Mouse (Mus musculus) embryonic facial prominence, embryonic 15.5 days (tissue): ENCODE data around the gene Myo5a. TPM values are rescaled to one million over a fixed set of nuclear protein-coding genes. Genes with fewer than 3 reads are reported as not detected.

ENCODE experiments used
- ATAC-seq: fragments of 200-750 bp; cut with Nextera tagmentation; 2 replicates; pipeline ENCODE4 v1.8.0; 2017; ENCODE audit warnings: low read depth, moderate TSS enrichment; ENCODE audit not compliant: insufficient number of reproducible peaks, low FRiP score, low TSS enrichment
- H3K27ac ChIP-seq: fragments of 300-500 bp; sonication (generic); replicated peaks from 2 replicates; pipeline ENCODE4 v1.5.1; 2015; ENCODE audit warnings: mild to moderate bottlenecking, inconsistent platforms
- H3K27me3 ChIP-seq: fragments of 300-500 bp; sonication (generic); 2 replicates; pipeline ENCODE4 v1.6.1; 2015; ENCODE audit warnings: inconsistent platforms
- H3K36me3 ChIP-seq: fragments of 300-500 bp; sonication (generic); 2 replicates; pipeline ENCODE4 v1.6.1; 2015; ENCODE audit warnings: mild to moderate bottlenecking, inconsistent platforms
- H3K4me1 ChIP-seq: fragments of 300-500 bp; sonication (generic); 2 replicates; pipeline ENCODE4 v1.6.1; 2015; ENCODE audit warnings: inconsistent platforms
- H3K4me2 ChIP-seq: fragments of 300-500 bp; sonication (generic); replicated peaks from 2 replicates; pipeline ENCODE4 v1.6.1; 2015; ENCODE audit warnings: mild to moderate bottlenecking, inconsistent platforms
- H3K4me3 ChIP-seq: fragments of 300-500 bp; sonication (generic); replicated peaks from 2 replicates; pipeline ENCODE4 v1.5.1; 2015; ENCODE audit warnings: mild to moderate bottlenecking, inconsistent platforms
- H3K9ac ChIP-seq: fragments of 300-500 bp; sonication (generic); 2 replicates; pipeline ENCODE4 v1.6.1; 2015; ENCODE audit warnings: inconsistent platforms
- H3K9me3 ChIP-seq: fragments of 300-500 bp; sonication (generic); replicated peaks from 2 replicates; pipeline ENCODE4 v1.6.1; 2016; ENCODE audit warnings: inconsistent platforms
- WGBS: fragments of 180-500 bp; shearing (Covaris S2); methylation state at CpG from one replicate; pipeline ENCODE4 v1.1.7; 2015; 5-methylcytosine and 5-hydroxymethylcytosine counted together
- polyA plus RNA-seq: library from polyadenylated mRNA; unstranded; fragments of >200 nt; fragmentation: Nextera tagmentation; extraction: Ambion mirVana; gene quantifications from 2 replicates; pipeline ENCODE4 v1.2.1, GENCODE M21; 2015

The Myo5a gene
- polyA plus RNA-seq, 1 experiment from 2014 or later: 19.6 TPM

- Histone ChIP-seq H3K4me1 (no peaks in the 10 kb centered on the region), H3K9ac (no peak overlapping the region), H3K27ac (no peak overlapping the region), H3K4me2 (no peak overlapping the region), H3K27me3 (no peaks in the 10 kb centered on the region), H3K36me3 (peaks cover 7% of the 10 kb centered on the region; the same call in 1 of the 2 replicates), H3K4me3 (no peak overlapping the region), H3K9me3 (no peaks in the 10 kb centered on the region)
- 54% methylated on average over 6 of the region's 6 CpGs for WGBS
- ATAC-seq: no peak
These were observed 53.4 kb downstream of the Myo5a start for GRCm38 (mm10) chr9:75124201-75124721.

- Histone ChIP-seq H3K9me3 (no peaks in the 10 kb centered on the region), H3K27me3 (no peaks in the 10 kb centered on the region), H3K27ac (no peak overlapping the region), H3K4me3 (no peak overlapping the region), H3K4me2 (no peak overlapping the region), H3K36me3 (peaks cover 9% of the 10 kb centered on the region; the same call in 1 of the 2 replicates), H3K9ac (no peak overlapping the region), H3K4me1 (no peaks in the 10 kb centered on the region)
- ATAC-seq: no peak
- 84% methylated on average over 2 of the region's 2 CpGs for WGBS
These were observed 59.7 kb downstream of the Myo5a start for GRCm38 (mm10) chr9:75130553-75130952.

- ATAC-seq: no peak
- H3K27me3 ChIP-seq: no peaks in the 10 kb centered on the region
- peaks cover 24% of the 10 kb centered on the region for H3K36me3 ChIP-seq
- WGBS: 77% methylated on average over 5 of the region's 5 CpGs
- no peaks in the 10 kb centered on the region for H3K9me3 ChIP-seq
- H3K9ac ChIP-seq: no peak overlapping the region
- H3K4me3 ChIP-seq: no peak overlapping the region
- no peak overlapping the region for H3K27ac ChIP-seq
- no peak overlapping the region for H3K4me2 ChIP-seq
- H3K4me1 ChIP-seq: no peaks in the 10 kb centered on the region
These were observed 76.1 kb downstream of the Myo5a start for GRCm38 (mm10) chr9:75146911-75147310.

GRCm38 (mm10) chr9:75160525-75160924 lies 89.7 kb downstream of the Myo5a start:
- Histone ChIP-seq H3K9ac (no peak overlapping the region), H3K9me3 (no peaks in the 10 kb centered on the region), H3K27me3 (no peaks in the 10 kb centered on the region), H3K36me3 (peaks cover 20% of the 10 kb centered on the region), H3K4me2 (no peak overlapping the region), H3K4me1 (no peaks in the 10 kb centered on the region), H3K4me3 (no peak overlapping the region), H3K27ac (no peak overlapping the region)
- WGBS: 74% methylated on average over 6 of the region's 6 CpGs
- no peak for ATAC-seq

- Histone ChIP-seq H3K4me2 (no peak overlapping the region), H3K4me1 (no peaks in the 10 kb centered on the region), H3K9ac (no peak overlapping the region), H3K27ac (no peak overlapping the region), H3K9me3 (no peaks in the 10 kb centered on the region), H3K4me3 (no peak overlapping the region), H3K36me3 (peaks cover 20% of the 10 kb centered on the region), H3K27me3 (no peaks in the 10 kb centered on the region)
- ATAC-seq: no peak
These were observed 92.8 kb downstream of the Myo5a start for GRCm38 (mm10) chr9:75163650-75164049.

- Histone ChIP-seq H3K9ac (no peak overlapping the region), H3K4me1 (no peaks in the 10 kb centered on the region), H3K9me3 (no peaks in the 10 kb centered on the region), H3K36me3 (peaks cover 43% of the 10 kb centered on the region), H3K27ac (no peak overlapping the region), H3K4me3 (no peak overlapping the region), H3K27me3 (no peaks in the 10 kb centered on the region), H3K4me2 (no peak overlapping the region)
- WGBS: 75% methylated on average over 3 of the region's 3 CpGs
- ATAC-seq: no peak
These were observed 100.9 kb downstream of the Myo5a start for GRCm38 (mm10) chr9:75171721-75172120.

- H3K4me1 ChIP-seq: no peaks in the 10 kb centered on the region
- no peak overlapping the region for H3K9ac ChIP-seq
- H3K36me3 ChIP-seq: peaks cover 23% of the 10 kb centered on the region
- no peak for ATAC-seq
- H3K4me3 ChIP-seq: no peak overlapping the region
- no peak overlapping the region for H3K27ac ChIP-seq
- H3K4me2 ChIP-seq: no peak overlapping the region
- no peaks in the 10 kb centered on the region for H3K27me3 ChIP-seq
- no peaks in the 10 kb centered on the region for H3K9me3 ChIP-seq
- 80% methylated on average over 3 of the region's 3 CpGs for WGBS
These were observed 116.9 kb downstream of the Myo5a start for GRCm38 (mm10) chr9:75187646-75188260.

GRCm38 (mm10) chr9:75193858-75194257 lies 123.0 kb downstream of the Myo5a start:
- Histone ChIP-seq H3K9me3 (no peaks in the 10 kb centered on the region), H3K9ac (no peak overlapping the region), H3K27ac (no peak overlapping the region), H3K4me3 (no peak overlapping the region), H3K4me1 (no peaks in the 10 kb centered on the region), H3K4me2 (no peak overlapping the region), H3K27me3 (no peaks in the 10 kb centered on the region), H3K36me3 (peaks cover 11% of the 10 kb centered on the region; the same call in 1 of the 2 replicates)
- no peak for ATAC-seq
- 45% methylated on average over 4 of the region's 4 CpGs for WGBS

- Histone ChIP-seq H3K9me3 (no peaks in the 10 kb centered on the region), H3K27me3 (no peaks in the 10 kb centered on the region), H3K4me2 (no peak overlapping the region), H3K27ac (no peak overlapping the region), H3K9ac (no peak overlapping the region), H3K4me1 (no peaks in the 10 kb centered on the region), H3K36me3 (peaks cover 15% of the 10 kb centered on the region), H3K4me3 (no peak overlapping the region)
- WGBS: 64% methylated on average over 2 of the region's 2 CpGs
- ATAC-seq: no peak
These were observed 125.5 kb downstream of the Myo5a start for GRCm38 (mm10) chr9:75196335-75196734.

GRCm38 (mm10) chr9:75197297-75197696 lies 126.5 kb downstream of the Myo5a start:
- 64% methylated on average over 6 of the region's 6 CpGs for WGBS
- Histone ChIP-seq H3K27ac (no peak overlapping the region), H3K36me3 (peaks cover 24% of the 10 kb centered on the region), H3K9ac (no peak overlapping the region), H3K4me3 (no peak overlapping the region), H3K9me3 (no peaks in the 10 kb centered on the region), H3K4me2 (no peak overlapping the region), H3K27me3 (no peaks in the 10 kb centered on the region), H3K4me1 (no peaks in the 10 kb centered on the region)
- no peak for ATAC-seq

- H3K36me3 ChIP-seq: peaks cover 38% of the 10 kb centered on the region
- WGBS: 91% methylated on average over 1 of the region's 1 CpGs
- H3K4me1 ChIP-seq: no peaks in the 10 kb centered on the region
- H3K4me2 ChIP-seq: no peak overlapping the region
- ATAC-seq: no peak
- no peak overlapping the region for H3K4me3 ChIP-seq
- no peak overlapping the region for H3K27ac ChIP-seq
- no peaks in the 10 kb centered on the region for H3K27me3 ChIP-seq
- H3K9ac ChIP-seq: no peak overlapping the region
- H3K9me3 ChIP-seq: no peaks in the 10 kb centered on the region
These were observed 130.7 kb downstream of the Myo5a start for GRCm38 (mm10) chr9:75201506-75201905.

- no peaks in the 10 kb centered on the region for H3K4me1 ChIP-seq
- H3K36me3 ChIP-seq: peaks cover 38% of the 10 kb centered on the region
- WGBS: 98% methylated on average over 2 of the region's 2 CpGs
- no peak overlapping the region for H3K9ac ChIP-seq
- H3K27me3 ChIP-seq: no peaks in the 10 kb centered on the region
- no peak for ATAC-seq
- no peak overlapping the region for H3K4me2 ChIP-seq
- no peak overlapping the region for H3K4me3 ChIP-seq
- no peak overlapping the region for H3K27ac ChIP-seq
- no peaks in the 10 kb centered on the region for H3K9me3 ChIP-seq
These were observed 131.2 kb downstream of the Myo5a start for GRCm38 (mm10) chr9:75202036-75202435.
